In the genomic region with DNA sequence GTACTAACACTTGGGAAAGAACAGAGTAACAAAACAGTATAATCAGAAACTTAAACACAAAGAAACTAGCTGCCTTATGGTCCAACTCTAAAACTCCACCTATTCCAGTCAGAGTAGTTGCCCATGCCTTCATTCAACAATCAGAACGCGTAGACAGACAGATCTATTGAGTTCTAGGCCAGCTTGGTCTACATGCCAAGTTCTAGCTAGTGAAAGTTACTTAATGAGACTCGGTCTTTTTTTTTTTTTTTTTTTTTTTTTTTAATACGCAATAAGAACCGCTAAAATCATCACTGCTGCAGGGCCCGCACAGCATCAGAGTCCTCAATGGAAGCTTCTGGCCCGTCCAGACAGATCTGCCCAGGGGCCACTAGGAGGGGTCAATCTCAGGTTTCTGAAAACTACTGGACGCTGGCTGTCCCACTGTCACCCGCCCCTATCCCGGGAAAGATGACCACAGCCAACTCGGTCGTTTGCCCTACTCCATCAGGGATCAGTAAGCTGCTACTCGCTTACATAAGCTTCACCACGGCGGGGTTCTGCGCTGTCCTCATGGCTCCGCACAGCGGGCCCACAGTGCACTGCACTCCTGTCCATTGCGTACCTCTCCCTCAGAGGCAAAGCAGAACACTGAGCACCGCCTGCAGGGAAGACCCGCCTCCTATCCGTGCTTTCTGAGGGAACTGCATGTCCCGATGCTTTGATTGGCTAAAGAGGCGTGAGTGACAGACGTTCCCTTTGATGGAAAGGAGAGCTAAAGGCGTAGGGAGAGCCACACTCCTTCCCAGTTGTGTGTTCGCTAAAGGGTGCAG, we compare ENCODE assay signal across 8 mouse cellular contexts. TPM values are rescaled to one million over a fixed set of nuclear protein-coding genes. Genes with fewer than 3 reads are reported as not detected.
DNase-seq lines count a peak whose midpoint lies in the region; ATAC-seq lines count a peak whose summit lies in the region.

Gene Zfp788, plus strand, starts transcription at position 795 of the 812 bp plus-strand sequence.

- peak within 1 kb of the TSS; percentile 75 for H3K4me2 ChIP-seq in lung, embryonic 16.5 days (ENCODE audit: low read depth, low read length)

- peak within 1 kb of the TSS; percentile 92 for H3K27ac ChIP-seq in lung, embryonic 16.5 days (ENCODE audit: low read length)

- DNase-seq in MEL-GATA-1-ER (ENCODE audit: extremely low read depth, low read depth): peak; percentile 90
- peak; percentile 94 for DNase-seq in cerebellum, adult 8-10 months
- DNase-seq in forelimb bud, embryonic 11.5 days (ENCODE audit: low read depth, low spot score): peak; percentile 94
- peak; percentile 97 for DNase-seq in layer of hippocampus, adult 9-10 months (ENCODE audit: low spot score)
- peak; percentile 64 for DNase-seq in ovary, postnatal 10 days (ENCODE audit: low spot score)
- DNase-seq in thymus, postnatal 10 days (ENCODE audit: low spot score in 2 of 2): peak; percentile 82 to 88

- H3K9me3 ChIP-seq in lung, embryonic 16.5 days (ENCODE audit: control insufficient read depth, low read length): no peaks in the 10 kb centered on the region; the same call in 1 of the 2 replicates

- H3K4me1 ChIP-seq in lung, embryonic 16.5 days (replicated peaks; ENCODE audit: control insufficient read depth, insufficient read depth, low read length): peaks cover 8% of the 10 kb centered on the region

- WGBS in lung, embryonic 16.5 days: under 1% methylated on average over 27 of the region's 27 CpGs

- H3K9ac ChIP-seq in lung, embryonic 16.5 days (ENCODE audit: low read length): peak within 1 kb of the TSS; percentile 73

- peak within 1 kb of the TSS; percentile 61 for H3K4me3 ChIP-seq in lung, embryonic 16.5 days (ENCODE audit: low read length)

- H3K27me3 ChIP-seq in lung, embryonic 16.5 days (ENCODE audit: control insufficient read depth, insufficient read depth, low read depth, low read length): no peaks in the 10 kb centered on the region

- H3K36me3 ChIP-seq in lung, embryonic 16.5 days (ENCODE audit: control insufficient read depth, insufficient read depth, low read length): peaks cover 22% of the 10 kb centered on the region

- ATAC-seq in hematopoietic stem cell, adult 5-6 weeks (replicated peaks in 1 of 2; ENCODE audit: insufficient read depth in 1 of 2, low FRiP score in 2 of 2, low TSS enrichment in 1 of 2, low read depth in 1 of 2, poor library complexity in 2 of 2, severe bottlenecking in 2 of 2): peak; percentile 94 to 95
- ATAC-seq in lung, embryonic 16.5 days (ENCODE audit: low read depth): peak; percentile 98

RNA-seq across cellular contexts. Expression of gene Zfp788, which starts in this region (rescaled TPM):
- total RNA-seq in hematopoietic stem cell, adult 5-6 weeks (2017): 16.4 and 16.6 TPM in 2 replicates
- 10.8 and 12.0 TPM in 2 replicates for polyA plus RNA-seq in lung, embryonic 16.5 days (2015; fragmentation: Nextera tagmentation; extraction: Ambion mirVana)

Comparison
In these comparisons a context has a peak if more than half of its experiments do, and no peak if none do; other contexts are left out.
1. Peak in every context shown above with its lines: DNase-seq, ATAC-seq, H3K4me3 ChIP-seq and H3K27ac ChIP-seq.